9 mouse cellular contexts compared by ENCODE assay signal in genomic region chr6:42323371-42324066, GRCm38 (mm10). TPM values are rescaled to one million over a fixed set of nuclear protein-coding genes. Genes with fewer than 3 reads are reported as not detected.
DNase-seq lines count a peak whose midpoint lies in the region; ATAC-seq and TF ChIP-seq lines count a peak whose summit lies in the region.
"Had no signal": no experiment of that assay in that cellular context is flagged by ENCODE, and none has a peak within 500 bp of the region (broad histone marks: within the 10 kb centered on the region; RNA-seq: fewer than 3 reads in every experiment).

No protein-coding gene starts in this region.

- no peak overlapping the region for H3K27ac ChIP-seq in kidney, adult 2 months (ENCODE audit: insufficient read depth, low read depth, low read length)
- peak overlapping the region; percentile 87 for H3K27ac ChIP-seq in forebrain, embryonic 13.5 days
- H3K27ac ChIP-seq: macrophage had no signal

- H3K4me1 ChIP-seq in kidney, adult 2 months (ENCODE audit: control insufficient read depth, insufficient read depth, low read length): no peaks in the 10 kb centered on the region
- peaks cover 12% of the 10 kb centered on the region; the same call in 1 of the 2 replicates for H3K4me1 ChIP-seq in forebrain, embryonic 13.5 days

- TF ChIP-seq CTCF in kidney, adult 2 months (conservative IDR thresholded peaks at IDR 0.05; ENCODE audit: insufficient read depth, insufficient read length, low read depth, low read length): no peak

- H3K27me3 ChIP-seq in kidney, adult 2 months (replicated peaks; ENCODE audit: control insufficient read depth, insufficient read depth, low read length): peaks cover 2% of the 10 kb centered on the region; the same call in 1 of the 2 replicates
- no peaks in the 10 kb centered on the region for H3K27me3 ChIP-seq in forebrain, embryonic 13.5 days

- no peak for DNase-seq in kidney, adult 2 months
- no peak for DNase-seq in kidney, adult 11 months
- DNase-seq in brain, adult 2 months (ENCODE audit: low read depth, low spot score): peak; percentile 70
- peak; percentile 7 for DNase-seq in mesoderm, embryonic 11.5 days (ENCODE audit: low read depth, low spot score)
- DNase-seq in right cerebral cortex, postnatal 25 days: no peak
- DNase-seq in adipocyte (ENCODE audit: low spot score): no peak
- DNase-seq in layer of hippocampus, adult 9-11 months: no peak

- no peaks in the 10 kb centered on the region for H3K9me3 ChIP-seq in forebrain, embryonic 13.5 days (replicated peaks)

- 5% methylated on average over 28 of the region's 28 CpGs for WGBS in kidney, adult 2 months
- under 1% methylated on average over 28 of the region's 28 CpGs for WGBS in forebrain, embryonic 13.5 days

- ATAC-seq in forebrain, embryonic 13.5 days: peak; percentile 36

- no peaks in the 10 kb centered on the region for H3K36me3 ChIP-seq in kidney, adult 2 months (ENCODE audit: control insufficient read depth, insufficient read depth, low read length)
- peaks cover 12% of the 10 kb centered on the region for H3K36me3 ChIP-seq in forebrain, embryonic 13.5 days (ENCODE audit: poor library complexity, severe bottlenecking)

- H3K9ac ChIP-seq in forebrain, embryonic 13.5 days: peak overlapping the region; percentile 85

- peak overlapping the region; percentile 89 for H3K4me2 ChIP-seq in forebrain, embryonic 13.5 days

- peak overlapping the region; percentile 44; the same call in 1 of the 2 replicates for H3K4me3 ChIP-seq in kidney, adult 2 months (ENCODE audit: insufficient read depth, low read depth, low read length)
- H3K4me3 ChIP-seq in forebrain, embryonic 13.5 days: peak overlapping the region; percentile 73

- no peak for TF ChIP-seq POLR2A in kidney, adult 2 months (IDR thresholded peaks at IDR 0.05; ENCODE audit: low read depth, low read length)

RNA-seq across cellular contexts. Expression of gene Fam131b, which starts 0.9 kb away (rescaled TPM):
- 0.05 TPM in 2 replicates for polyA plus RNA-seq in kidney, adult 2 months (2012; rRNA removed)
- polyA plus RNA-seq in forebrain, embryonic 13.5 days (2015; fragmentation: Nextera tagmentation; extraction: Ambion mirVana): 4.0 and 4.4 TPM in 2 replicates
- polyA plus RNA-seq: macrophage had no signal

RNA-seq across cellular contexts. Expression of gene Zyx, which starts 25.9 kb away (rescaled TPM):
- 90.0 and 94.2 TPM in 2 replicates for polyA plus RNA-seq in kidney, adult 2 months (2012; rRNA removed)
- 39.8 and 41.1 TPM in 2 replicates for polyA plus RNA-seq in forebrain, embryonic 13.5 days (2015; fragmentation: Nextera tagmentation; extraction: Ambion mirVana)

RNA-seq across cellular contexts. Expression of gene Clcn1, which starts 37.0 kb away (rescaled TPM):
- 0.04 and 0.86 TPM in 2 replicates for polyA plus RNA-seq in kidney, adult 2 months (2012; rRNA removed)
- polyA plus RNA-seq in forebrain, embryonic 13.5 days (2015; fragmentation: Nextera tagmentation; extraction: Ambion mirVana): 1.3 and 2.0 TPM in 2 replicates

RNA-seq across cellular contexts. Expression of gene Epha1, which starts 49.5 kb away (rescaled TPM):
- 17.0 and 20.0 TPM in 2 replicates for polyA plus RNA-seq in kidney, adult 2 months (2012; rRNA removed)
- 0.23 and 0.28 TPM in 2 replicates for polyA plus RNA-seq in forebrain, embryonic 13.5 days (2015; fragmentation: Nextera tagmentation; extraction: Ambion mirVana)
- polyA plus RNA-seq: macrophage had no signal

RNA-seq across cellular contexts. Expression of gene Casp2, which starts 58.7 kb away (rescaled TPM):
- polyA plus RNA-seq in kidney, adult 2 months (2012; rRNA removed): 17.4 and 18.2 TPM in 2 replicates
- 62.7 and 73.9 TPM in 2 replicates for polyA plus RNA-seq in forebrain, embryonic 13.5 days (2015; fragmentation: Nextera tagmentation; extraction: Ambion mirVana)

Comparison
In these comparisons a context has a peak if more than half of its experiments do, and no peak if none do; other contexts are left out.
1. DNase-seq: peak in brain, adult 2 months (single experiment) and mesoderm, embryonic 11.5 days (single experiment); none in kidney, adult 2 months (single experiment), kidney, adult 11 months (single experiment), right cerebral cortex, postnatal 25 days (single experiment), adipocyte (single experiment) and layer of hippocampus, adult 9-11 months (single experiment).